Mouse (Mus musculus): ENCODE measurements around the gene Cbln1.

Cbln1 gene

GRCm38 (mm10) chr8:87472271-87473236 lies at the start of gene Cbln1:
TSS of gene Cbln1 (minus strand) at chr8:87472609.
- DNase-seq (ENCODE audit: low spot score): no peak

- DNase-seq (ENCODE audit: low spot score): no peak
Measured at GRCm38 (mm10) chr8:87517132-87517531, 44.7 kb upstream of the Cbln1 start.

DNA sequence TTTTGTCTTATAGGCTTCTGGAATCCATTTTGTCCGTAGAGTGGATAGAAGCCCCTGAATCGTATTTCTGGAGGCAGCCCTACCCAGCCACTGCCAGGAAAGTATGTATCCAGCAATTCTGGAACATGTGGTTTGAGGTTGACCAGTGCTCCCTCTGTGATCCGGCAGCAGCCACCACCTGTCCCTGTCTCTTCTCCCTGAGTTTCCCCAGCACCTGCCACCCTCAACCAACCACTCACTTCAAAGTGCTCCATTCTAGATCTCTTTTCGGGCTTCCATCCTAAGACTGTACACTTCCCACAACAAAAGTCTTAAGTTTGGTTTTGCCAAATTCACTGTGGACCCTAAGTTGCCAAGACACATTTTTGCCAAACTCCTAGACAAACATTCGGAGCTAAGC lies 41.4 kb upstream of the Cbln1 start:
- DNase-seq (ENCODE audit: low spot score): no peak

DNA sequence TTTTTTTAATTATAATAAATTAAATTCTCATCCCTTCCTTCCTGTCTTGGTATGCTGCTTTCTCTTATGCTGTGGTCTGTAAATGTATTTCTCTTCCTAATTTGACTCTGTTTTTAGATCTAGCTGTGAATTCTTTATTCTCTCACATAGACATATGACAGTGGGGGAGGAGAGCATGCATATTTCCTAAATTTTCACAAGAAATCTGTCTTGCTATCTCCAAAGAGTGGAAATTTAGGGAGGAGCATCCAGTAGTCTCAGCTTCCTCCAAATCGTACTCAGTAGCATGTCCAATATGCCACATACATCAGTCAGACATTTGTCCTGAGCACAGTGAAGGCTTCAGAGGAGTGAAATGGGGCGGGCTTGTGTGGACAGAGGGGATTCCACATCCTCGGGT lies 40.9 kb upstream of the Cbln1 start:
- DNase-seq (ENCODE audit: low spot score): no peak

DNA sequence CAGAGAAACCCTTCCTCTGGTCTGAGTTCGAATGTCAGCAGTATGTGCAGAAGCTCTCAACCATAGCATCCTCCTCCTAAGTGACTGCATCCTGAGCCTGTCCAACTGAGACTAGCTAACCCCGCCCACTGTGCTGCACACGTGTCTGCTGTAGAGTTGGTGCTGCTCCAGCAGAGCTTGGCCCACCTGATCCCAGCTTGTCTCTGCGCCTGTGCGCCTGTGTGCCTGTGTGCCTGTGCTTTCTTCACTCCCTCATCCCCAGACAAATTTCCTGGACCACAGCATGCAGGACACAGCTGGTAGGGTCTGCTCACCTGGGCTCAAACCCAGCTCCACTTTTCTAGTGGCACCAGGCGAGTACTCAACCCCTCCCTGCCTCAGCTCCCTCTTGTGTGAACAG lies 40.2 kb upstream of the Cbln1 start:
- no peak for DNase-seq (ENCODE audit: low spot score)

DNA sequence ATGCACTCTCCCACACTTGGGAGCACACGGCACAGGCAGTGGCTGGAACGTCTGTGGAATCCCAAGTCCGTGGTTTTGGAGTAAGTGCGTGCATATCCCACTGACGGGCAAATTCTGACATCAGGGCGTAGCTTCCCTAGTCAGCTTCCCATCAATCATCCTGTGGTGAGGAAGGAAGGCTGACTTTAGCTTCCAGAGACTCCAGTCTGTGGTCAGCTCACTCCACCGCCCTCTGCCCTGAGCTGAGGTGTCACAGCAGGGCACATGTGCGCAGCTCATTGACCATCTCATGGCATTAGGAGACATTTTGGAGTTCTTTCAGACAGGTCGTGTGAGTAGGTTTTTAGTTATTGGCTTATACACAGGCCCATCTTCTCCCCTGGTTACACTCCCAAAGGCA lies 34.6 kb upstream of the Cbln1 start:
- DNase-seq (ENCODE audit: low spot score): no peak

DNA sequence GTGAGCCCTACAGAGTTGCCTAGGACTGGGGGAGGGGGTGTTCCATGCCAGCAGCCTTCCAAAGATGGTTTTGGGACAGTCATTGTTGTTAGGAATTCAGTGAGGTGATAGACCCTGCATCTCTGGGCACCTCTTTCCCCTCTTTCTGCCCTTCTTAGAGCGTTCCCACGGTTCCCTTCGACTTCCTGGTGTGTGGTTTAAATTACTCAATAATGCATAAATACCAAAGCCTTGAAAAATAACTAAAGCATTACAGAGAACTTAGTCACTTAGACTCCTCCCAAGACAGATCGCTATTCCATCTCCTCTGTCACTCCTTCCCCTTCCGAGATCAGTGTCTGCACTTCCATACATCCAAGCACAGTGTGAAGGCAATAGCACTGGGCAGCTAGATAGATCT lies 32.0 kb upstream of the Cbln1 start:
- no peak for DNase-seq (ENCODE audit: low spot score)

GRCm38 (mm10) chr8:87502684-87503083 lies 30.3 kb upstream of the Cbln1 start:
- DNase-seq (ENCODE audit: low spot score): no peak

DNA sequence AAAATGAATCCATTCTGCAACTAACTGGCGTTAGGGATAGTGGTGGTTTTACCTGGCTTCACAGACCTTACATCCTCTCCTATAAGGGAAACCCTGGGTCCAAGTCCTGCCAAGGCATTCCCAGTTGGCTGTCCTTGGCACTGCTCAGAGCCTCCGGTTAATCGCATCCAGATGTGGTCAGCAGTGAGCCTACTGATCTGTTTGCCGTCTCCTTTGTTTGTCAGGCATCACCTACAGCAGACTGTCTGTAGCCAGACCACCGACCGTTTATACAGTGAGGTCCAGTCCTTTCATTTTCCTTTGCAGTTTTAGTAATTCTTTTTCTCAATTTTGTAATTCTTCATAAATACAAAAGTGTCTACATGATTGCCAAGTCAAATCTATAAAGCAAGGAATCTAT lies 25.2 kb upstream of the Cbln1 start:
- no peak for DNase-seq (ENCODE audit: low spot score)

- DNase-seq (ENCODE audit: low spot score): no peak
Measured at GRCm38 (mm10) chr8:87496511-87496910, 24.1 kb upstream of the Cbln1 start.

DNA sequence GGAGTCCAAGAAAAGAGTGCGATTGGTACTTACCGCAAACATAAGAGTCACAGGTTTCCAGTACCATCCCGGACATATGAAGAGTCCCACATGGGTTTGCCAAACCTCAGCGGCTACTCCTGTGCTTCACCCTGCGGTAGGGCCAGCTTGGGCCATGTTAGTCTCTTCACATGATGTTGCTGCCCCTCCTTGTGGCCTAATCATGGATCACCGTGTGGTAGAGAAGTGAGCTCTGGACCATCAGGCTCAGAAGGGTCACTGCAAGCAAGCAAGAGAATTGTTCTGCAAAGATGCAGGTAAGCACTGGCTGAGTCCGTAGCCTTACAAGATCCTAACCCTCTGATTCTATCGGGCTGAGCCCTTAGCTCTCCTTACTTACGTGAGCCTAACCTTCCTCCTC lies 22.5 kb upstream of the Cbln1 start:
- DNase-seq (ENCODE audit: low spot score): no peak

GRCm38 (mm10) chr8:87489841-87490415 lies 17.5 kb upstream of the Cbln1 start:
- DNase-seq (ENCODE audit: low spot score): no peak

DNA sequence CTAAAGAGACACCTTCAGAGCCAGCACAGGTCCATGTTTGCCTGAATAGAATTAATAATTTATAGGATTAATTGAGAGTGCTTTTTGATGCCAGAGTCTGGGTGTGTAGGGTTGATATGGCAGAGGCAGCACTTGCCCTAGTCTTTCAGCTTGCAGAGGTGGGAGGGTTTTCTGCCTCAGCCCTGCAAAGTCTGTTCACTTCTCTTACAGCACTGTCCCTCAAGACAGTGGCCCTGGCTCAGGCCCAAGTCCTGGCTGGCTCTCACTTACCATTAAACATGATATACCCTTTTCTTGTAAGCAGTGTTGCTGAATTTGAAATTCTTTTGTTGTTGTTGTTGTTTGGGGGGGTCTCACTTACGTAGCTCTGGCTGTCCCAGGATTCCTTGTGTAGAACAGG lies 9.0 kb upstream of the Cbln1 start:
- DNase-seq (ENCODE audit: low spot score): no peak

GRCm38 (mm10) chr8:87478221-87478620 lies 5.8 kb upstream of the Cbln1 start:
- DNase-seq (ENCODE audit: low spot score): no peak

DNA sequence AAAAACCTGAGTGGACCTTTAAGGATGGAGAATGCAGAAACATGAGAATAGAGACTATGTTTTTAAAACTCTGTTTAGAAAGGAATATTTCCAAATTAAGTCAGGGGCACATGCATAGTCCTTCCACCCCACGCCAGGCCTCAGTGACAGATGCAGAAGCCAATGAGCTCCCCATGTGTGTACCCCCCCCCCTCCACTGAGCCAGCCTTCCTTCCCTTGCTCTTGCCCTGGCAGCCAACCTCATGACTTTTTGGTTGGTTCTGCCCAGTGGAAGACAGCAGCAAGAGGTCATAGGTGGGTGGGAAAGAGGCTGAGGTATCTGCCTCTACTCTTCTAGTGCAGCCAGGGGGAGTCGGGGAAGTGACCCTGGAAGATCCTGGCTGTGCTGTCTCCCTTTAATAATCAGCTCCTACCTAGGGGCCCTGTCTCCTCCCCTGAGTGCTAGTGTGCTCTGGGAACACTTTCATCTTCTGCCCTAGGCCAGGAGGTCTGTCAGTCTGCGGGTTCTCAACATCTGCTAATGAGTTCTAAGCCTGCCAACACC lies 4.8 kb upstream of the Cbln1 start:
- no peak for DNase-seq (ENCODE audit: low spot score)

- DNase-seq (ENCODE audit: low spot score): no peak
Measured at GRCm38 (mm10) chr8:87475551-87475950, 3.1 kb upstream of the Cbln1 start.

DNA sequence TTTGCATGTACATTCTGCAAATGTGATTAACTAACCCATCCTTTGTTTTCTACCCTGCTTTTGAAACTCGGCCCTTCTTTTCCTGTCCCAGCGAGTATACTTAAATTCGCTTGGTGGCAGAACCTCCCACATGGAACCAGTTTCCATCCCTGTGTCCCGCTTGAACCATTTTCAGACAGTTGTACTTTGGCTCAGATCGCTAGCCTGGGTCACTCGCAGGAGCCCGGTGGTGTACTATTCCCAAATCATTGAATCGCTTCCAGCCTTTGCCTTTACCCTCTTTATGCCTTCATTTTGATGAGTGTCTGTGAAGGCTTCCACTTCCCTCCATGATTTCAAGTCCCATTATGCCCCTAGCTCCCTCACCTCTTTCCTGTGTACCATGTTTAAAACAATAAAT lies 2.0 kb upstream of the Cbln1 start:
- no peak for DNase-seq (ENCODE audit: low spot score)

DNA sequence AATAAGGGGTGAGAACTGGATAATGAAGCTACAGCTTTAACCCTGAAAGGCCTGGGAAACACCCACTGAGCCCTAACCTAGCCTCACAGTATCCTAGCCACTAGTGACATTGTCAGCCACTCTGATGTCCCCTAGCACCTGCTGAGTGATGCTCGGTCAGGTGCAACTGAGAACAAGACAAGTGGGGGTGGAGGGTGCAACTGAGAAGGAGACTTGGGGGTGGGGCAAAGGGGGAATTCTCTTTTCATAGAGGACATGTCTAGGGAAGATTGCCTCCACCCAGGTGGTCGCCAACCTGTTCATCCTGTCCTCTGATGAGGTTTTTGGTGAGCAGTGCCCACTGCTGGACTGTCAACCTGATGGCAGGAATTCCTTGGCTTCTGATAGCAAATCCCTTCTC lies 1.5 kb upstream of the Cbln1 start:
- no peak for DNase-seq (ENCODE audit: low spot score)

GRCm38 (mm10) chr8:87473314-87473713 lies 905 bp upstream of the Cbln1 start:
- DNase-seq (ENCODE audit: low spot score): no peak

- no peak for DNase-seq (ENCODE audit: low spot score)
Measured at GRCm38 (mm10) chr8:87471603-87472270, 672 bp downstream of the Cbln1 start.

DNA sequence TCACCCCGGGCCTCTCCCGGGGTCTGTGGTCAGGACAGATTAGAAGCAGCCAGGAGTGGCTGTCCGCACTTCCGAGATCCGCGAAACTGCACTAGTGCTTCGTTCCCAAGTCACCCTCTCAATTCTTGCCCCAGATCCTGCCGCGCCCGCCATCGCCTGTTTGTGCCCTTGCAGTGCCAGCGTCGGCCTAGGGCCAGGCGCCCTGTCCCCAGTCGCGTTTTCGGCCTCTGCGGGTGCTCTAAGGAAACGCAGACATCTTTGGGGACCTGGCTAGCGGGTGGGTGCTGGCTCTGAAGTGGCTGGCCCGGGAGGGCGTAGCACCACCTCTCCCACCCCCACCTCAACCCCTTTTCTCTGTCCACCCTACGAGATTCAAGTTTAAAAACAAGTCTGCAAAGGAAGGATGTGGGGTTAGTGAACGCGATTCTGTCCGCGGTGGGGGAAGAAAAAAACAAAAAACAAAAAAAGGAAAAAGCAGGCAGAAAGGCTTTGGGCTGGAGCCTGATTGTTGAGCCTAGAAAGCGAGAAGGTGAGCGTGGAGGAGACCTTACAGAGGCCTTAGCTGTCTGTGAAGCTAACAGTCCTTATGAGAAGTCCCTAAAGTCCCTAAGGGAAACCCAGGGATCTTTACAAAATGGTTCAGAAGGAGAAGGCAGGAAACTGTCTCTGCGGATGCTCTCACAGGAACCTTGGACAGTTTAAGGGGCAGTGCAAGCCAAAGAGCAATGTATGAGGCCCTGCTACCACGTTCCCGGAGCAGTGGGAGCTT lies 1.4 kb downstream of the Cbln1 start:
- no peak for DNase-seq (ENCODE audit: low spot score)

Data from spleen, adult 12 weeks (tissue).